Mouse (Mus musculus) ES-Bruce4 (cell line): Measurements from ENCODE around the gene Por.

ENCODE experiments used
- CTCF ChIP-seq: IDR thresholded peaks from one replicate; pipeline ENCODE4 v1.8.1; 2011; ENCODE audit warnings: low read depth, low read length
- EP300 ChIP-seq: IDR thresholded peaks from 2 replicates; pipeline ENCODE4 v1.6.1; 2011; ENCODE audit warnings: low read depth, low read length; ENCODE audit not compliant: insufficient read depth
- POLR2A ChIP-seq: IDR thresholded peaks from one replicate; pipeline ENCODE4 v1.8.1; 2011; ENCODE audit warnings: low read length; ENCODE audit not compliant: insufficient read depth

GRCm38 (mm10) chr5:135720121-135720520, 50.3 kb downstream of the Por start:
- TF ChIP-seq CTCF (no peak), POLR2A (no peak), EP300 (no peak)
